Mouse (Mus musculus): ENCODE measurements at regions not wholly inside any gene's neighbourhood (a gene's known extent, or its start where the extent isn't known, plus 50 kb on each side); places are given as distances from the start of the nearest gene placed in this dataset.

GRCm38 (mm10) chr1:184244730-184245488, 210.8 kb upstream of the 1700056E22Rik start:
- TF ChIP-seq CTCF (IDR thresholded peaks at IDR 0.05; ENCODE audit: control insufficient read depth, insufficient read depth, low read length) (no peak), POLR2A (IDR thresholded peaks at IDR 0.05; ENCODE audit: borderline replicate concordance, control insufficient read depth, low read depth, low read length) (no peak)

Measured in bone marrow, adult 2 months (tissue).